Mouse (Mus musculus) megakaryocyte, embryonic 14.5 days (primary cell): ENCODE measurements at regions not wholly inside any gene's neighbourhood (a gene's known extent, or its start where the extent isn't known, plus 50 kb on each side); places are given as distances from the start of the nearest gene placed in this dataset.

ENCODE experiments used
- H3K27me3 ChIP-seq: replicated peaks from 2 replicates; pipeline ENCODE3; 2012; ENCODE audit warnings: inconsistent platforms
- H3K36me3 ChIP-seq: replicated peaks from 2 replicates; pipeline ENCODE3; 2012; ENCODE audit warnings: low read length, inconsistent platforms, mixed read lengths
- H3K4me1 ChIP-seq: 2 replicates; pipeline ENCODE4 v1.6.1; 2012; ENCODE audit warnings: inconsistent platforms
- H3K4me3 ChIP-seq: replicated peaks from 2 replicates; pipeline ENCODE3; 2012; ENCODE audit warnings: moderate library complexity, mild to moderate bottlenecking, inconsistent platforms
- H3K9me3 ChIP-seq: 2 replicates; pipeline ENCODE4 v1.6.1; 2012; ENCODE audit warnings: inconsistent platforms
- FLI1 ChIP-seq: IDR thresholded peaks from 2 replicates; pipeline ENCODE4 v1.6.1; 2012; ENCODE audit warnings: low read length, inconsistent platforms, mixed read lengths
- GATA1 ChIP-seq: IDR thresholded peaks from 3 replicates; pipeline ENCODE4 v1.6.1; 2012; ENCODE audit warnings: mixed read lengths, low read length, inconsistent platforms, borderline replicate concordance

DNA sequence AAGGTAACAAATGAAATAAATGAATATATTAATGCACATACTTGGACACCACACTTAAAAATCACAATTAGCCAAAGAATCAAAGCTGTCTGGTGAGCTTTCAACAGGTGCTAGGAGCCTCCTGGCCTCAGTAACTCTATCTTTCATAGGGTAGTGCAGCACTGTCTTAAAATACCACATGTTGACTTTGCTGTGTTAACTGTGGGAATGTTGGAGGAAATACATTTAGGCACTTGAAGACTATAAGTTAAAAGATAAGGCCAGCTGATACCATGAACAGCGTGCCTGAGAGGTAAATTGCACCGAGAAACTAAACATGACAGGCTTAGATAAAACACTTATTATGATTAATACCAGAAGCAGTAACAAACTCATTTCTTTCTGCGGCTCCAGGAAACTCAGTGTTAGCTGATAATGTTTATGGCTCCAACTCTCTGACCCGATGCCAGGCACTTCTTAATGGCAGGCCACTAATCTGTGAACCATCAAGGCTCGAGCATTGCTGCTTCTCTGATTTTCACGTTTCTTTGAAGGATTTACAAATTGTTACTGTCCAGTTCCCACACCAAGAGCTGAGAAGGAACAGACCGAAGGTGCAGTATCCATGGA lies 343.8 kb upstream of the Fam241a start:
- H3K4me3 ChIP-seq, result no peak overlapping the region
- no peaks in the 10 kb centered on the region for H3K4me1 ChIP-seq
- H3K36me3 ChIP-seq, result no peaks in the 10 kb centered on the region
- peaks cover 5% of the 10 kb centered on the region; the same call in 1 of the 2 replicates for H3K9me3 ChIP-seq
- TF ChIP-seq FLI1 (no peak), GATA1 (no peak)
- H3K27me3 ChIP-seq, result no peaks in the 10 kb centered on the region

DNA sequence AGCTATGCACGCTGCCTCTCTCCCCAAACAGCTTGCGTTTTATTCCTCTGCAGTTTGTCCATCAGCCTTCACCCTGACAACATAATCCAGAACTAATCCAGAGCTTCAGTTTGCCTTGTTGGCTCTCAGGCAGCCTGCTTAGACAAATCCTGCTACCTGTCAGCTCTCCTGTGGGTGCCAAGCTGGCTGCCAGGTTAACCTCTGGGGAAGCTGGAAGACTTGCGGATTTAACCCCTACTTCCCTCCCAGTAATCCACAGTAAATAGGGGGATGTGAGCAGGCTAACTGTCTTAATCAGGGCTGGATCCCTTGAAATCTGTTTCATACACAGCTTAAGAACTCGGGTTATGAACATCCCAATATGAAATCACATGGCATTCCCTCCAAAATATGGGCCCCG lies 334.3 kb upstream of the Fam241a start:
- no peaks in the 10 kb centered on the region for H3K27me3 ChIP-seq
- no peaks in the 10 kb centered on the region for H3K36me3 ChIP-seq
- H3K4me3 ChIP-seq, result no peak overlapping the region
- no peak for TF ChIP-seq GATA1
- no peak for TF ChIP-seq FLI1
- 0 out of 2 replicates have a peak, but pooled peaks cover 2% of the 10 kb centered on the region for H3K9me3 ChIP-seq
- no peaks in the 10 kb centered on the region for H3K4me1 ChIP-seq

DNA sequence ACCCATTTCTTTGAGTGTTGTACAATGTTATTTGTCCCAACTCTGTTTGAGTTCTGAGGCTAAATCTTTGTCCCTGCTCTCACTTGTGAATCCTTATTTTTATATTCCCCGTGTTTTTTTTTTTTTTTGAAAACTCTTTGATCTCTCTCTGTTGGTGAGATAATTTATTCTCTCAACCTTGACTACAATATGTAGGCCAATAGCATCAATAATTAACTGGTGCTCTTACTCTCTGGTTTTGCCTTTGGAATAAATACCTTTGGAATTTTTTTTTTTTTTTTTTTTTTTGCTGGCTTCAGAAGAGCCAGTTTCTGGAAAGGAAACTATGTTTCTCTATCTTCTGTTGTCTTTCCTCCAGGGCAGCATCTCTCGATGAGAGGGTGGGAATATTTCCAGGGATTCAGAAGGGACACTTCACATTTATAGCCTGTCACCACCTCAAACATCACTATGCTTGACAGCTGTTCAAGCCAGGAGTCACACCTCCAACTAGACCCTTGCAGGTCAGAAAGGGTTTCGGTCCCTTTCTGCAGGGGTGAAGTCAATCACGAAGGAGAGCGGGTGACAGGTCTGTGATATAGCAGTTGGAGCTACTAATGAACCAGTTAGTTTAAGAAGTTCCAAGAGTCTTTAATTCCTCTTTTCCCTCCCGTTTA lies 330.9 kb upstream of the Fam241a start:
- no peak overlapping the region for H3K4me3 ChIP-seq
- TF ChIP-seq FLI1, result no peak
- TF ChIP-seq GATA1, result no peak

DNA sequence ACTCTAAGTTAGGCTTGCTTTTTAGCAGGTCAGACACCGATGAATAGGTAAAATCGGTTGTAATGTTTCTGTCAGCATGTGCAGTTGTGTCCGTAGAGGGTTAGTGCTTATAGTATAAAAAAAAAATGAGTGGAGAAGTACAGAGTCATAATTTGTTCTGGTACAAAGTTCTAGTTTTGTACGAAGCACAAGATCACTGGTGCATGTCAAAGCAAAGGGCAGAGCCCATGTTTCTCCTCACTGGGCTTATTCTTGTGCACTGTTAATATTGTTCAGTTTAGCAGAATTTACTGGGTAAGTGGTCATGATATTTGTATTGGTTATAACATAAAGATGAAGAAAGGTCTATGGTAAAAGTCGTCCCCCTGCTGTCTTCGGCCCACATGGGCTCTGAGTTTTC lies 330.4 kb upstream of the Fam241a start:
- TF ChIP-seq GATA1 (no peak), FLI1 (no peak)
- H3K9me3 ChIP-seq, result 0 out of 2 replicates have a peak, but pooled peaks cover 2% of the 10 kb centered on the region
- no peak overlapping the region for H3K4me3 ChIP-seq
- H3K36me3 ChIP-seq, result no peaks in the 10 kb centered on the region
- no peaks in the 10 kb centered on the region for H3K4me1 ChIP-seq
- H3K27me3 ChIP-seq, result no peaks in the 10 kb centered on the region

More for the DNA sequence above, 330.9 kb upstream of the Fam241a start:
- H3K27me3 ChIP-seq, result no peaks in the 10 kb centered on the region
- H3K9me3 ChIP-seq, result 0 out of 2 replicates have a peak, but pooled peaks cover 2% of the 10 kb centered on the region
- H3K36me3 ChIP-seq, result no peaks in the 10 kb centered on the region
- no peaks in the 10 kb centered on the region for H3K4me1 ChIP-seq

DNA sequence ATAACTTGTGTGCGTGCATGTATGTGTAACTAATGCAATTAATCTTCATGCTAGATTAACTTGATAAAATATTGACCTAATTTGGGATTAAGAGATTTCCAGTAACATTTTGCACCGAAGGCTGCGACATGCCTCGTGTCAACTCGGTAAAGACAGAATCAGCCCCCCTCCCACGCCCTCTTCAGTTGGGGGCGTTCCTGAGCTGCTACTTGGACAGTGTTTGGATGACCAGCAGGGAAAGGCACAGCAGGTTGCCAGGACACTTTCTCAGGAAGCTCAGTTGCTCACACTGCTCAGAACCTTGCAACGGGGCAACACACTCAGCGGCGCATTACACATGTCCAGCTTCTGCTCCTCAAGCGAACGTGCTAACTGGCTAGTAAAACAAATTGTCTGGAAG lies 326.2 kb upstream of the Fam241a start:
- Histone ChIP-seq H3K4me1 (no peaks in the 10 kb centered on the region), H3K27me3 (no peaks in the 10 kb centered on the region), H3K4me3 (no peak overlapping the region), H3K36me3 (no peaks in the 10 kb centered on the region), H3K9me3 (peaks cover 2% of the 10 kb centered on the region)
- TF ChIP-seq FLI1 (no peak), GATA1 (no peak)

DNA sequence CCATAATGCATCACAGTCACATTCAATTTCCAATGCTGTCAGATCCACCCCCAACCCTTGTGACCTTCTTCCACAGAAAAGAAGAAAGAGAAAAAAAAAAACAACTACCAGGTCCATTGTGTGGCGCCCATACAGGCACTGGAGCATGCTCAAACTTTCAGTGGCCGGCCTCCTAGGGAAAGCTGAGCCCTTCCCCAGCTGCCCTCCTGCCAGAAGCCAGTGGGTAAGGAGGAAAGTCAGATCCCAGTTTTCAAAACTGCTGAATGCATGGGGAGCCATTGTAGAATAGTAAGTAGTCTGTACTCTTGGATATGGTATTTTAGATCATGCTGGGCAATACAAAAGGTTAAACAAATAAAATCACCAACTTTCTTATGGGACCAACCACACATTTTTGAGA lies 325.5 kb upstream of the Fam241a start:
- Histone ChIP-seq H3K9me3 (peaks cover 2% of the 10 kb centered on the region), H3K36me3 (no peaks in the 10 kb centered on the region), H3K27me3 (no peaks in the 10 kb centered on the region), H3K4me3 (no peak overlapping the region), H3K4me1 (no peaks in the 10 kb centered on the region)
- TF ChIP-seq GATA1 (no peak), FLI1 (no peak)

DNA sequence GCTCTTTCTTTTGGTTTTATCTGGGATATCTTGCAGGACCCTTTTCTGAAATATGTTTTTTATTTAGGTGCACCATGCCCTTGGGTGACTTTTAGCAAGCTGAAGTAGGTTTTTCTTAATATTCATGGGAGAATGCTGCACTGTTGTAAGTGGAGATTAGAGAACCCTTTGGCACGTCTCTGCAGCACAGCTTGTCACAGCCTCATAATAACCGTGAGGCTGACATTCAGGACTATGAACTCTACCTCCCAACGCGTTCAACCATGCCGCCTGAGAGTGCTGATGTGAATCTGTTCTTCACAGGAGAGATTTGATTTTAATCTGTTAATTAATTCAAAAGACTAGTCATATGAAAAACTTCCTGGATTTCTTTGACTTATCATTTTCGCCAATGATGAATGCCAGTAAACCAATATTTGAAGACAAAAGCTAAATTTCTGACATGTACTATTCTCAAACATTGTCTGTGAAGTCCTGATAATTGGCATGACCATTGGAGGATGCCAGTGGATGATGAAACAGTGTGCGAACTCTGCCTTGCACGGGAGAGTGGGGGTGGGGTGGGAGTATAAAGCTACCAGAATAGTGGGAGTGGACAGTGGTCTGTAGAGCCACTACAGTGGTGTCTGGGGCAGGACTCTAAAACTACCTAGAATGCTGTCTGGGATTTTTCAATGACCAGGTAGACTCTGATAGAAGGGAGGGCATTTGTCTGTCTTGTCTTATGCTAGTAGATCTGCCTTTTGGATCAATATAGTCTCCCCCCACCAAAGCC lies 324.8 kb upstream of the Fam241a start:
- H3K4me3 ChIP-seq, result no peak overlapping the region
- H3K36me3 ChIP-seq, result no peaks in the 10 kb centered on the region
- peaks cover 2% of the 10 kb centered on the region for H3K9me3 ChIP-seq
- TF ChIP-seq FLI1, result no peak
- no peak for TF ChIP-seq GATA1
- H3K27me3 ChIP-seq, result no peaks in the 10 kb centered on the region
- no peaks in the 10 kb centered on the region for H3K4me1 ChIP-seq

DNA sequence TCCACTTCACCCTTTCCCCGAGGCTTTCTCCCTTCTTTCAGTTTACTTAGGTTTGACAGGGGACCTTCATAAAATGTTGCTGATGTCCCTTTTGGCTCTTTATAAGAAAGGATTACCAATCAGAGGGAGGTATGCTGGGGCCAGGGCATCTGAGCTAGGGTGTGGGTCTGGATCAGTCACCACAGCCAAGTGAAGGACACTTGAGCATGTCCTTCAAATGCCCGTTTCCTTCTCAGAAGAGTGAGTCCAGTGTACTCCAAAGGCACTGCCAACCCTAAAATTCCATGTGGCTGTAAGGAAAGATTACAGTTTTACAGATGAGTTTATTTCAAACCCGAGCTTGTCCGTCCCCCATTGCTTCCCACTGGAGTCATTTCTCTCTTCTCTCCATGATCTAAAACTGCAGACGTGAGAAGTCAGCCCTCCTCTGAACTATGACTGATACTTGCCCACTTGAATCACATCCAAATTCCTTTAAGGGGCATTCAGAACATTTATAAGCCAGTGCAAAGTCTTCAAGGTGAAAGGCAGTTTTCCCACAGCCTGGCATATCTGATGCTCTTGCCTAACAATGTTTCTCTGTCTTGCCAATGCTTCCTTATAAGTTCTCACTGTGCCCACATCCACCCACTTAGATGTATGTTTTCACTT lies 321.8 kb upstream of the Fam241a start:
- no peaks in the 10 kb centered on the region for H3K27me3 ChIP-seq
- no peak overlapping the region for H3K4me3 ChIP-seq
- no peaks in the 10 kb centered on the region for H3K36me3 ChIP-seq
- H3K9me3 ChIP-seq, result peaks cover 2% of the 10 kb centered on the region
- TF ChIP-seq GATA1 (no peak), FLI1 (no peak)
- H3K4me1 ChIP-seq, result no peaks in the 10 kb centered on the region

DNA sequence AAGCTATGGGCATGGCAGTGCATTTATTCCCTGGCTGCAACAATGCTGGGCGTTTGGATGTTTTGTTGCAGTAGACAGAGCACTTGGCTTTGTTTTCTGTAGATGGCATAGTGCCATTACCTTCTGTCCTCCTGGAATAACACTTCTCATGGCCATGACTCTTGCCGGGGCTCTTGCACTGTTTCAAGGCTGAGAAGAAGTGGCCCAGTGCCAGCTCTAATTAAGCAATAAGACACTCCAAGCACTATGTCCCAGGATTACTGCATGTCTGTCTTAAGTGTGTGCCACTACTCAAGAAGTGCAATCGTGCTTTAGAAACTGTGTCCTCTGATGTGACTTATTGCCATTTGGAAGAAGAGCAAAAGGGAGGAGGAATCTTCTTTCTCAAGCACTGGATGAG lies 316.1 kb upstream of the Fam241a start:
- H3K4me3 ChIP-seq, result no peak overlapping the region
- H3K36me3 ChIP-seq, result no peaks in the 10 kb centered on the region
- no peaks in the 10 kb centered on the region for H3K4me1 ChIP-seq
- no peaks in the 10 kb centered on the region for H3K9me3 ChIP-seq
- no peak for TF ChIP-seq GATA1
- no peak for TF ChIP-seq FLI1
- H3K27me3 ChIP-seq, result no peaks in the 10 kb centered on the region

DNA sequence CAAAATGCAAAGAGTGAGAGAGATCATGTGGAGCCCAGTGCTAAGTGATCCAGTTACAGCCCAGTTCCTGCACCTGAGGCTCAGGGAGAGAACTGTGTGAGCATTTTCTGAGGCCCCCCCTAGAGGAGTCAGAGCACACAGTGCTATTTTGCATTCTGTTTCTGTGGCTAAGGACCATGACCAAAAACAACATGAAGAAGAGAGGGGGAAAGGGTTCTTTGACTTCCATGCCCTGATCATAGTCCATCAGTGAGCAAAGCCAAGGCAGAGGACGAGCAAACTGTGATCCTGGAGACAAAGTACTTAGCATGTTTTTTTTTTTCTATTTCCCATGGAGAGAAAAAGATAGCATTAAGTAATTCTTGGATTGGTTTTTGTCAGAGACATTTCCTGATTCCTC lies 314.5 kb upstream of the Fam241a start:
- Histone ChIP-seq H3K27me3 (no peaks in the 10 kb centered on the region), H3K9me3 (no peaks in the 10 kb centered on the region; the same call in 1 of the 2 replicates), H3K36me3 (no peaks in the 10 kb centered on the region), H3K4me1 (no peaks in the 10 kb centered on the region), H3K4me3 (no peak overlapping the region)
- no peak for TF ChIP-seq FLI1
- TF ChIP-seq GATA1, result no peak
